29 mouse cellular contexts compared by ENCODE assay signal in the genomic region with DNA sequence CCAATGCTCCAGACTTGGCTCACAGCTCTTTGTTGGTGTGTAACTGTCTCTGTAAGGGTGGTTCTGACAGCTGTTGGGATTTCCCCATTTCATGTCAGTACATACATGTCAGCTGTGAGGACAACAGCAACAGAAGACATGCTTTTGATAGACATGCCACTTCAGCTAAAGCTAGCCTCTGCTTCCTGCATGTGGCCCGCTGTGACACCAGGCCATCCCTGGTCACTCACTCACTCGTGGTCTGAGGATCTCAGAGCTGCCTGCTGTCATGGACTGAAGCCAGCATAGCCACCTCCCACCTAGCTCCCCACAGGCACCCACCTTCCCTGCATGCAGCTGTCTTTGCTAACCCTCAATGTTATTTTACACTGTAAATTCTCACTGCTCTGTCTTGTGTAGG. TPM values are rescaled to one million over a fixed set of nuclear protein-coding genes. Genes with fewer than 3 reads are reported as not detected.
"Had no signal": no experiment of that assay in that cellular context is flagged by ENCODE, and none has a peak within 500 bp of the region (broad histone marks: within the 10 kb centered on the region; RNA-seq: fewer than 3 reads in every experiment).

No protein-coding gene starts in this region.

RNA-seq across cellular contexts. Expression of gene 1700018B08Rik, which starts 53.4 kb away (rescaled TPM):
- polyA plus RNA-seq: limb, embryonic 10.5 days; limb, embryonic 11.5 days; limb, embryonic 12.5 days; limb, embryonic 13.5 days; limb, embryonic 14.5 days; limb, embryonic 15.5 days; liver, adult 2 months; liver, embryonic 11.5 days; liver, embryonic 12.5 days; liver, embryonic 13.5 days; liver, embryonic 14.5 days; liver, embryonic 15.5 days; liver, embryonic 16.5 days; liver, postnatal 0 days; lung, adult 2 months; lung, embryonic 14.5 days; lung, embryonic 15.5 days; lung, embryonic 16.5 days; lung, postnatal 0 days; macrophage; midbrain, embryonic 10.5 days; midbrain, embryonic 11.5 days; midbrain, embryonic 12.5 days; midbrain, embryonic 13.5 days; midbrain, embryonic 15.5 days; midbrain, embryonic 16.5 days; midbrain, postnatal 0 days; neural tube, embryonic 11.5 days; neural tube, embryonic 12.5 days had no signal
